Mouse (Mus musculus): ENCODE measurements at regions not wholly inside any gene's neighbourhood (a gene's known extent, or its start where the extent isn't known, plus 50 kb on each side); places are given as distances from the start of the nearest gene placed in this dataset.
"Not testable (repeated sequence)": the region's sequence is repeated elsewhere in the genome, so short reads cannot be mapped to it uniquely, and the experiment has no call there.

- H3K4me2 ChIP-seq (replicated peaks; ENCODE audit: low read depth, low read length); ATAC-seq (ENCODE audit: low FRiP score, low TSS enrichment); H3K9me3 ChIP-seq (ENCODE audit: control insufficient read depth, low read length); H3K27ac ChIP-seq (ENCODE audit: low read depth, low read length); H3K4me1 ChIP-seq (ENCODE audit: control insufficient read depth, insufficient read depth, low read length); H3K4me3 ChIP-seq (ENCODE audit: low read length); H3K27me3 ChIP-seq (ENCODE audit: control insufficient read depth, insufficient read depth, low read length); H3K9ac ChIP-seq (ENCODE audit: low read depth, low read length); H3K36me3 ChIP-seq (ENCODE audit: control insufficient read depth, insufficient read depth, low read length): not testable (repeated sequence)
- WGBS = 68% methylated on average over 2 of the region's 3 CpGs
These were observed 231.1 kb upstream of the Olfr1507 start for GRCm38 (mm10) chr14:52726680-52727079.

- not testable (repeated sequence) for H3K4me1 ChIP-seq (ENCODE audit: control insufficient read depth, insufficient read depth, low read length); ATAC-seq (ENCODE audit: low FRiP score, low TSS enrichment); H3K36me3 ChIP-seq (ENCODE audit: control insufficient read depth, insufficient read depth, low read length); H3K9me3 ChIP-seq (ENCODE audit: control insufficient read depth, low read length); H3K4me2 ChIP-seq (replicated peaks; ENCODE audit: low read depth, low read length); H3K4me3 ChIP-seq (ENCODE audit: low read length); H3K27me3 ChIP-seq (ENCODE audit: control insufficient read depth, insufficient read depth, low read length); H3K27ac ChIP-seq (ENCODE audit: low read depth, low read length); H3K9ac ChIP-seq (ENCODE audit: low read depth, low read length)
- WGBS = 100% methylated on average over 1 of the region's 1 CpGs
These were observed 229.4 kb upstream of the Olfr1507 start for GRCm38 (mm10) chr14:52724988-52725387.

GRCm38 (mm10) chr14:52720640-52721039 lies 225.1 kb upstream of the Olfr1507 start:
- H3K9ac ChIP-seq (ENCODE audit: low read depth, low read length) = no peak overlapping the region
- H3K36me3 ChIP-seq (ENCODE audit: control insufficient read depth, insufficient read depth, low read length) = no peaks in the 10 kb centered on the region
- no peaks in the 10 kb centered on the region for H3K9me3 ChIP-seq (ENCODE audit: control insufficient read depth, low read length)
- ATAC-seq (ENCODE audit: low FRiP score, low TSS enrichment) = no peak
- H3K4me3 ChIP-seq (ENCODE audit: low read length) = no peak overlapping the region
- H3K27ac ChIP-seq (ENCODE audit: low read depth, low read length) = no peak overlapping the region
- WGBS = 92% methylated on average over 9 of the region's 9 CpGs
- no peaks in the 10 kb centered on the region for H3K27me3 ChIP-seq (ENCODE audit: control insufficient read depth, insufficient read depth, low read length)
- H3K4me2 ChIP-seq (replicated peaks; ENCODE audit: low read depth, low read length) = no peak overlapping the region
- H3K4me1 ChIP-seq (ENCODE audit: control insufficient read depth, insufficient read depth, low read length) = no peaks in the 10 kb centered on the region

- not testable (repeated sequence) for H3K4me3 ChIP-seq (ENCODE audit: low read length); H3K36me3 ChIP-seq (ENCODE audit: control insufficient read depth, insufficient read depth, low read length); ATAC-seq (ENCODE audit: low FRiP score, low TSS enrichment); H3K9ac ChIP-seq (ENCODE audit: low read depth, low read length); H3K4me2 ChIP-seq (replicated peaks; ENCODE audit: low read depth, low read length); H3K4me1 ChIP-seq (ENCODE audit: control insufficient read depth, insufficient read depth, low read length); H3K27me3 ChIP-seq (ENCODE audit: control insufficient read depth, insufficient read depth, low read length); H3K9me3 ChIP-seq (ENCODE audit: control insufficient read depth, low read length); H3K27ac ChIP-seq (ENCODE audit: low read depth, low read length)
- WGBS = 100% methylated on average over 1 of the region's 1 CpGs
These were observed 205.3 kb upstream of the Olfr1507 start for GRCm38 (mm10) chr14:52700851-52701250.

GRCm38 (mm10) chr14:52683636-52684035 lies 188.1 kb upstream of the Olfr1507 start:
- H3K4me3 ChIP-seq (ENCODE audit: low read length); H3K4me2 ChIP-seq (replicated peaks; ENCODE audit: low read depth, low read length); H3K36me3 ChIP-seq (ENCODE audit: control insufficient read depth, insufficient read depth, low read length); H3K27me3 ChIP-seq (ENCODE audit: control insufficient read depth, insufficient read depth, low read length); H3K9me3 ChIP-seq (ENCODE audit: control insufficient read depth, low read length); H3K27ac ChIP-seq (ENCODE audit: low read depth, low read length); H3K4me1 ChIP-seq (ENCODE audit: control insufficient read depth, insufficient read depth, low read length); H3K9ac ChIP-seq (ENCODE audit: low read depth, low read length); ATAC-seq (ENCODE audit: low FRiP score, low TSS enrichment): not testable (repeated sequence)
- WGBS = no CpG with 5 or more reads among the region's 1 CpGs

GRCm38 (mm10) chr14:52654355-52654754 lies 158.8 kb upstream of the Olfr1507 start:
- WGBS = 67% methylated on average over 6 of the region's 6 CpGs
- H3K4me3 ChIP-seq (ENCODE audit: low read length) = no peak overlapping the region
- no peak overlapping the region for H3K9ac ChIP-seq (ENCODE audit: low read depth, low read length)
- no peaks in the 10 kb centered on the region for H3K9me3 ChIP-seq (ENCODE audit: control insufficient read depth, low read length)
- H3K27ac ChIP-seq (ENCODE audit: low read depth, low read length) = no peak overlapping the region
- H3K4me1 ChIP-seq (ENCODE audit: control insufficient read depth, insufficient read depth, low read length) = no peaks in the 10 kb centered on the region
- no peaks in the 10 kb centered on the region for H3K36me3 ChIP-seq (ENCODE audit: control insufficient read depth, insufficient read depth, low read length)
- H3K4me2 ChIP-seq (replicated peaks; ENCODE audit: low read depth, low read length) = no peak overlapping the region
- ATAC-seq (ENCODE audit: low FRiP score, low TSS enrichment) = no peak
- no peaks in the 10 kb centered on the region for H3K27me3 ChIP-seq (ENCODE audit: control insufficient read depth, insufficient read depth, low read length)

- no peak overlapping the region for H3K9ac ChIP-seq (ENCODE audit: low read depth, low read length)
- no peak overlapping the region for H3K4me2 ChIP-seq (replicated peaks; ENCODE audit: low read depth, low read length)
- WGBS = 75% methylated on average over 2 of the region's 2 CpGs
- no peaks in the 10 kb centered on the region for H3K27me3 ChIP-seq (ENCODE audit: control insufficient read depth, insufficient read depth, low read length)
- no peaks in the 10 kb centered on the region for H3K4me1 ChIP-seq (ENCODE audit: control insufficient read depth, insufficient read depth, low read length)
- no peak overlapping the region for H3K4me3 ChIP-seq (ENCODE audit: low read length)
- H3K36me3 ChIP-seq (ENCODE audit: control insufficient read depth, insufficient read depth, low read length) = no peaks in the 10 kb centered on the region
- no peak overlapping the region for H3K27ac ChIP-seq (ENCODE audit: low read depth, low read length)
- no peaks in the 10 kb centered on the region for H3K9me3 ChIP-seq (ENCODE audit: control insufficient read depth, low read length)
- no peak for ATAC-seq (ENCODE audit: low FRiP score, low TSS enrichment)
These were observed 142.6 kb upstream of the Olfr1507 start for GRCm38 (mm10) chr14:52638179-52638578.

- Histone ChIP-seq H3K4me3 (ENCODE audit: low read length) (no peak overlapping the region), H3K9me3 (ENCODE audit: control insufficient read depth, low read length) (no peaks in the 10 kb centered on the region), H3K36me3 (ENCODE audit: control insufficient read depth, insufficient read depth, low read length) (no peaks in the 10 kb centered on the region), H3K4me1 (ENCODE audit: control insufficient read depth, insufficient read depth, low read length) (no peaks in the 10 kb centered on the region), H3K27ac (ENCODE audit: low read depth, low read length) (no peak overlapping the region), H3K27me3 (ENCODE audit: control insufficient read depth, insufficient read depth, low read length) (no peaks in the 10 kb centered on the region), H3K4me2 (replicated peaks; ENCODE audit: low read depth, low read length) (no peak overlapping the region), H3K9ac (ENCODE audit: low read depth, low read length) (no peak overlapping the region)
- no peak for ATAC-seq (ENCODE audit: low FRiP score, low TSS enrichment)
- WGBS = 31% methylated on average over 4 of the region's 4 CpGs
These were observed 126.6 kb upstream of the Olfr1507 start for GRCm38 (mm10) chr14:52622184-52622583.

GRCm38 (mm10) chr14:52580319-52580718 lies 84.8 kb upstream of the Olfr1507 start:
- H3K9me3 ChIP-seq (ENCODE audit: control insufficient read depth, low read length) = no peaks in the 10 kb centered on the region
- no peaks in the 10 kb centered on the region for H3K27me3 ChIP-seq (ENCODE audit: control insufficient read depth, insufficient read depth, low read length)
- H3K4me2 ChIP-seq (replicated peaks; ENCODE audit: low read depth, low read length) = no peak overlapping the region
- no peaks in the 10 kb centered on the region for H3K36me3 ChIP-seq (ENCODE audit: control insufficient read depth, insufficient read depth, low read length)
- no peak overlapping the region for H3K27ac ChIP-seq (ENCODE audit: low read depth, low read length)
- no peaks in the 10 kb centered on the region for H3K4me1 ChIP-seq (ENCODE audit: control insufficient read depth, insufficient read depth, low read length)
- ATAC-seq (ENCODE audit: low FRiP score, low TSS enrichment) = no peak
- 43% methylated on average over 3 of the region's 3 CpGs for WGBS
- H3K4me3 ChIP-seq (ENCODE audit: low read length) = no peak overlapping the region
- no peak overlapping the region for H3K9ac ChIP-seq (ENCODE audit: low read depth, low read length)

GRCm38 (mm10) chr14:52566920-52567319 lies 71.4 kb upstream of the Olfr1507 start:
- Histone ChIP-seq H3K4me2 (replicated peaks; ENCODE audit: low read depth, low read length) (no peak overlapping the region), H3K4me1 (ENCODE audit: control insufficient read depth, insufficient read depth, low read length) (no peaks in the 10 kb centered on the region), H3K27me3 (ENCODE audit: control insufficient read depth, insufficient read depth, low read length) (no peaks in the 10 kb centered on the region), H3K27ac (ENCODE audit: low read depth, low read length) (no peak overlapping the region), H3K9me3 (ENCODE audit: control insufficient read depth, low read length) (no peaks in the 10 kb centered on the region), H3K4me3 (ENCODE audit: low read length) (no peak overlapping the region), H3K36me3 (ENCODE audit: control insufficient read depth, insufficient read depth, low read length) (no peaks in the 10 kb centered on the region), H3K9ac (ENCODE audit: low read depth, low read length) (no peak overlapping the region)
- ATAC-seq (ENCODE audit: low FRiP score, low TSS enrichment) = no peak
- 65% methylated on average over 5 of the region's 5 CpGs for WGBS
